Mouse (Mus musculus) kidney, postnatal 36 days (tissue): ENCODE results near the gene Tubb1.

Source experiments
- DNase-seq, 2 experiments: peaks; one replicate each; pipeline ENCODE4 v3.0.0; 2021 to 2022; ENCODE audit warnings: mixed read lengths in 2 of 2

Tubb1 gene

GRCm38 (mm10) chr2:174444359-174444758 lies 6.1 kb upstream of the Tubb1 start:
- no peak for DNase-seq

DNA sequence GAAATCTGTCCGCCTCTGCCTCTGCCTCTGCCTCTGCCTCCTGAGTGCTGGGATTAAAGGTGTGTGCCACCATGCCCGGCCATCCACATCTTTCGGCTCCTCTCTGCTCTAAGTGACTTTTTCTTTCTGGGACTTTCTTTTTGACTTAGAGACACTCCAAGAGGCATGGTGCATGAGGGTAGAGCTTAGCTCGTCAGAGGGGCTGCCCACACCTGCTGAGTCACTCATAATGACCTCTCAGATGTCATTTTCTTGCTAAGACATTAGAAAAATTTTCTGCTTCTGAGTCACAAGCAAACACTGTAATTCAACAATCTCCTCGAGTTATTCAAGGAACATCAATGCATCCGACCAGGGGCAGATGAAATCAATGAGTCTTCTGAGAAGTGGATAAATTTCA lies 5.5 kb upstream of the Tubb1 start:
- no peak for DNase-seq

DNA sequence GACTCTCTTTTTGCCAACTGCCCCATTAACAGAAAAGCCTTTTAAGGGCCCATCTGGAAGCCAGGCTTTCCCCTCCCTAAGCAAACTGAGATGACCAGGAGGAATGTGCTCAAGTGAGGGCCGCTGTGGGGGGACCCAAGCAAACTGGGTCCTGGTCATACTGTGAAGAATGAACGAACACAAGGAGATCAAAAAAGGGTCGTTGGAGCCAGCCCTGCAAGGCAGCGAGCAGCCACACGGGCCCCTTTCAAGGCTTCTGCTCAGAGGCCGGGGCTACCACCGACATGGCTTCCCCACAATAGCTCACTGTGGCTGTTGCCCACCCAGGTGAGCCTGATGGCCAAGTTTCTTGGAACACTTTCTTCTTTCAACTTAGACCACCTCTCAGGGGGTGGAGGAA lies 4.0 kb upstream of the Tubb1 start:
- no peak for DNase-seq

- DNase-seq, result no peak
These were observed 3.6 kb upstream of the Tubb1 start for GRCm38 (mm10) chr2:174446905-174447304.

- DNase-seq, result no peak
These were observed 2.1 kb upstream of the Tubb1 start for GRCm38 (mm10) chr2:174448405-174448804.

DNA sequence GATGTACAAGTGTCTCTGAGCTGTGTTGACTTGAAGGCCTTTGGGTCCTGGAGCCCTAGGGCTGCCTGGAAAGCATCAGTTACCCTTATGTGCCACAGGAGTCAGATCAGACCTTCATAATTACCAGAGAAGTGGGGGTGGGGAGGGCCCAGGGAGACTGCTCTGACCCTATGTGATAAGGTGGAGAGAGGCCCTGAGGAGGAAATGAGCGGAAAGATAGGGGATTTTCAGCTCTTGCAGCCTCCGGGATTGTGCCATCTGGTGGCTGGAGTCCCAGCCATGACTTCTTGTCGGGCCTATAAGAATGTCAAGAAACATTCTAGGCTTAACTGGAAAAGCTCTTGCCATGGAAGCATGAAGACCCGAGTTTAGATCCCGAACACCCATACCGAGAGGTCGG lies 3.2 kb downstream of the Tubb1 start:
- peak; percentile 10 to 51 for DNase-seq

DNA sequence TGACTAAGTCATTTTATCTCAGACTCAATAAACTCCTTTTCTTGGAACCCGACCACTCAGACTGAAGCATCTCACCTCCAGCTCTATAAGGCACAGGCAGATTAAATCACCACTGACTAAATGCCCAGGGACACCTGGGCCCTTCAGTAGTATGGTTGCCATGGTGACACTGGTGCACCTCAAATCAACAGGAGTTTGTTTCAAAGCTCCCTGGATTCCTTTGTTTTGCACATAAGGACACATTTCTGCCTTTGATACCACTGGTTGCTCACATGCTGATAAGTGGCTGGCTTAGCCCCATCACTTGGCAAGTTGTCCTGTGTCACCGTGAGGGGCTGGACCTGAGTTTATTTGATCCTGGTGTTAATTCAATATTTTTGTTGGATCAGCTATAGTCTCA lies 8.9 kb downstream of the Tubb1 start:
- no peak for DNase-seq

DNA sequence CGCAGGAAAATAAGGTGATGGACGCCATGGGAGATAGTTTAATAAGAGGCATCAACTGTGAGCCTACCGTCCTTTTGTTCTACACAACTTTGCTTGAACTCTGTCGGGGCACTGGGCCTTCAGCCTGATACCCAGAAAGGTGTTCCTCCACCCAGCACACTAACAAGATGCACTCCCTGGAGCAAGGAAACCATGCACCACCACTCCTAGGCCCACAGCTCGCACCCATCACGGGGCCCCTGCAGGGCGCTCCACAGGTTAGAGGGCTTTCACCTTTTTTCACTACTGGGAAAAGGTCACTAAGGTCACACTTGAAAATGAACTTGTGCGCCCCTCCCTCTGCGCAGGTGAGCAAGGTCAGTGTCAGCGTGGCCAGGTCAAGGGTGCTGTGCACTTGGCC lies 12.9 kb downstream of the Tubb1 start:
- no peak for DNase-seq

GRCm38 (mm10) chr2:174463789-174464523 lies 13.5 kb downstream of the Tubb1 start, which contains the start of gene Atp5e:
Gene Atp5e (minus strand): TSS chr2:174464105.
- peak; percentile 98 for DNase-seq

- DNase-seq, result no peak
These were observed 19.8 kb downstream of the Tubb1 start for GRCm38 (mm10) chr2:174470333-174470732.

GRCm38 (mm10) chr2:174470786-174471405 lies 20.4 kb downstream of the Tubb1 start:
- no peak for DNase-seq

DNA sequence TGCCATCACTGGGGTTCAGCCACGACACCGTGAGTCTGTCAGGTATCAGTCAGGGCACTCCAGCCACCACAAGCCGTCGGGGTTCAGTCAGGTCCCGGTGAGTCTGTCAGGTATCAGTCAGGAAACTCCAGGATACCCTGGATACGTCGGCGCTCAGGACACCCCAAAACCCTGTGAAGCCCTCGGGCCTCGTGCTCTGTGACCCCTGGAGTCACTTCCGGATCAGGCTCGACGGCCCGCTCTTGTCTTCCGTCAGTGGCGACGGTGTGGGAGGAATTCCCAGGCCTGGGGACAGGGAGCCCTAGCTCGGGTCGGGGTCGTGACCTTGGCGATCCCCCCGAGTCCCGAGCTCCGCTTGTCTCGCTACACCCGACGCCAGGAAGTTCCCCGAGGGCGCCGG lies 21.9 kb downstream of the Tubb1 start:
- DNase-seq, result no peak

DNA sequence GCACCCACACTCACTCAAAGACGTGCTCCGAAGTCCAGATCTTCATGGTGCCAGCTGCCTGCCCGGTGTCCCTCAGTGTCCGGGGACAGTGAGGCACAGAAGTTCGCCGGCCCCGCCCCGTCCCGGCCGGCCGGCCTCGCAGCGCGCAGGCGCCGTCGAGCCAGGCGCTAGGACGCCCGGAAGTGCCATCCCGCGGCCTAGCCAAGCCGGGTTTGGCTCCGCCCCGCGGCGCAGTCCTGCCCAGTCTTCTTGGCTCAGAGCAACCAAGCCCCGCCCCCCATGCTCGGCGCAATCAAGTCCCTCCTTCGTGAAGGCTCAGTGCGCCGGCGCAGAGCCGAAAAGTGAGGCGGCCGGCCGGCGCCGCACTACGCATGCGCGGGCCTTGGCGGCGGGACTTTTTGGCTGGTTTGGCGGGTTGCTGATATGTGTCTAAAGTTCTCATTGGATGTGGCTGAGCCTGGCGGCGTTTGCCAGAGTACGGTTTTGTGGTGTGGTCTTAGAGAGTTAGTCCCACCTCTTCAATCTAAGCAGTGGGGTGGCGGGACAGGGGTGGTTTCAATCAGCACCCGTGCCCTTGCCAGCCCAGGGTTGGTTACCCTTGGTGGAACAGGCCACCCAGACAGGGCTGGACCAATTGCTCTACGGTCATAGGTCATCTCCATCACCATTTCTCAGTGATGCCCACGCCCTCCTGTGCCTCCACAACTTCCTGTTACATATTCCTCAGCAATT lies 22.5 kb downstream of the Tubb1 start, which contains the start of gene Prelid3b:
Gene Prelid3b (minus strand): TSS at position 264 of the 732 bp plus-strand sequence.
- DNase-seq, result peak; percentile 100

GRCm38 (mm10) chr2:174473550-174473927 lies 23.0 kb downstream of the Tubb1 start:
- DNase-seq, result no peak

- DNase-seq, result no peak
These were observed 27.2 kb downstream of the Tubb1 start for GRCm38 (mm10) chr2:174477543-174478319.

- DNase-seq, result no peak
These were observed 28.3 kb downstream of the Tubb1 start for GRCm38 (mm10) chr2:174478746-174479145.

DNA sequence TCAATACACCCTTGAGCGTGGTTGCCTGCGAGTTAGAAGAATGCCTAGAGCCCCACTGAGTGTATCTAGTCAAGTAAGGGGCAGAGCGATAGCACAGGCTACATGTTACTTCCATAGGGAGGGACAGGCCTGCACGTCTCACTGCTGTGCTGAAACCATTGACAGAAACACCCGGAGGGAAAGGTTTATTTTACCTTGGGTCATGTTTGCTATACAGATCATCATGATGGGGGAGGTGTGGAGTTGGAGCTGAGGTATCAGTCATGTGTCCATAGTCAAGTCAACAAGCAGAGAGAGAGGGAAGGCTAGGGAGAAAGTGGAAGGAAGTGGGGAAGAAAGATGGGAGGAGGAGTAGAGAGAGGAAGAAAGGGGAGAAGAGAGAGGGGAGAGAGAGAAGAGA lies 36.5 kb downstream of the Tubb1 start:
- DNase-seq, result no peak

- DNase-seq, result peak; percentile 10 to 31
These were observed 42.4 kb downstream of the Tubb1 start for GRCm38 (mm10) chr2:174492858-174493257.

GRCm38 (mm10) chr2:174500814-174501503 lies 50.5 kb downstream of the Tubb1 start:
- DNase-seq, result no peak

DNA sequence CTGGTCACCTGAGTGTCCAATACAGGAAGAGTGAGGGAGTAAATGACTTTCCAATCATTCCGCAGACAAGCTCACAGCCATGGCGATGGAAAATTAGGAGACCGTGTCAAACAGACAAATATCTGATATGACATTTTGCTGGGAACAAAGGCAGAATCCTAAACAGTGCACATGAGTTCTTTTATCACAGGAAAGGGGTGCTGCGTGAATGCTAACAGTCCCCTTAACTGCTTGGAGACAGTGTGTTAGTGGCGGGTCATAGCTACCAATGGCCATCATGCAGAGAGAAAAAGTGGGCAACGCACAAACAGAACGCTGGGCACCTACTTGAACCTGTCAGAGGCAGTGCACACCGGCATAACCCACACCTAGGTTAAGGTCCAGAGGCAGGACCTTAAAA lies 51.0 kb downstream of the Tubb1 start:
- DNase-seq, result no peak

- DNase-seq, result no peak
These were observed 51.8 kb downstream of the Tubb1 start for GRCm38 (mm10) chr2:174502321-174502720.

GRCm38 (mm10) chr2:174502831-174503460 lies 52.5 kb downstream of the Tubb1 start:
- peak in 1 of 2 experiments; percentile 3 for DNase-seq
